Mouse (Mus musculus): ENCODE measurements around the gene Astn2.

DNA sequence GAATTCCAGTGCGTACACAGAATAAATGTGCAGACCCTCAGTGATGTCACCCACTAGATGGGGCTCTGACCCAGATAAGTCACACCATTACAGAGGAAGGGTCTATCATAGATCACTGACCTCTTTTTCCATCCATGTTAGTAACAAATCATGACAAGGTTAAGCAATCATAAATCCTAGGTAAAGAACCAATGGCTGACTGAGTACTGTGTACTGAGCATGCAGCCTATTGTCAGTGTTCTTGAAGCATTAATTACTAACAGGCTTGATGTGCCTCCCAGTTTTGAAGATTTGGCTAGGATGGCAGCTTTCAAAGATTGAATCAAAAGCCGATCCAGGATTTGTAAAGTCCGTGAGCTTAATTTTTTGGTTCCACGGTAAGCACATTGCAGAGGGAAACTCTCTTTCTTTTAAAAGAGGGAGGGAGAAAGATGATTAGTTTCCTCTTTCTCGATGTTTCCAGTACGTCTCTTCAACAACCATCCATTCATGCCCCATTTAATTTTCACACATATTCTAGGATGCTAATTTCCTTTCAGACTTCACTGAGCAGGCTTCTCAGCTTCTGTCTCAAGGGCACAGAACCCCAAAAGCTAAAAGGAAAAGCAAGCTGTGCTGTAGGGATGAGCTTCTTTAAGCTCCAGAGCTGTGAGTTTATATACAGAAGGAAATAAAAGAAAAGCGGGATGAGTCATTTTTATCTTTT, 93.9 kb downstream of the Astn2 start:
- TF ChIP-seq EP300 (IDR thresholded peaks at IDR 0.05) (no peak), CTCF (IDR thresholded peaks at IDR 0.05) (no peak)
